14 mouse cellular contexts compared by ENCODE assay signal in the genomic region with DNA sequence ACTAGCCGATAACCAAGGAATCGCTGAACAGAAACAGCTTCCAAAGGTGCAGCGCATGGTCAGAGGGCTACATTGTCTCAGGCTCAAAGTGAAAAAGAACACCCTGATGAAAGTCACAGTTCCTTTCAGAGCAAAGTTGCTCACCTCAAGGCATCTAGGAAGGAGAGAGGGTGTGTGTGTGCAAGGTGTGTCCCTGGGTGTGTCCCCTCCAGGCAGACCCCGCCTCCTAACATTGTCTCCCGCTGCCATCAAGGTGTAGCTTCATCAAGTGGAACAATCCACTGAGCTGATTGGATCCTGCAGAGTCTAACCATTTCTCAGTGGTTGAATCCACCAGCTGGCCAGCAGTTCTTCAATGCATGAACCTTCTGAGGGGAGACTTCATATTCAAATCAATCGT.
DNase-seq lines count a peak whose midpoint lies in the region.
"Had no signal": no experiment of that assay in that cellular context is flagged by ENCODE, and none has a peak within 500 bp of the region (broad histone marks: within the 10 kb centered on the region; RNA-seq: fewer than 3 reads in every experiment).

No protein-coding gene starts in this region.

- peak; percentile 72 for DNase-seq in heart, adult 11 months
- DNase-seq in heart, postnatal 36 days = no peak
- peak; percentile 44 for DNase-seq in R1 (ENCODE audit: low read depth, low spot score)
- DNase-seq in kidney, adult 11 months = no peak
- no peak for DNase-seq in embryo, embryonic 11 days
- DNase-seq: adrenal gland, adult 8-10 months; adrenal gland, postnatal 14 days; adrenal gland, postnatal 36 days; B cell, adult 2 months; cerebellum, adult 11-12 months; cerebellum, adult 2 months; cerebellum, adult 9-10 months; cerebellum, postnatal 10 days; cerebellum, postnatal 25 days had no signal

- intact Hi-C loops in heart, postnatal 36 days (cut with DNase I) = no loop called here

Comparison
In these comparisons a context has a peak if more than half of its experiments do, and no peak if none do; other contexts are left out.
1. DNase-seq: peak in heart, adult 11 months (single experiment) and R1 (single experiment); none in heart, postnatal 36 days (0 of 2), kidney, adult 11 months (single experiment) and embryo, embryonic 11 days (single experiment).